Mouse (Mus musculus) frontal cortex, postnatal 25 days (tissue): Measurements from ENCODE around the gene Slc8a3.

Source experiments
- DNase-seq, 2 experiments: peaks; one replicate each; pipeline ENCODE4 v3.0.0; 2022; ENCODE audit warnings: low spot score in 2 of 2

The Slc8a3 gene

GRCm38 (mm10) chr12:81237158-81237557 is 95.8 kb downstream of the Slc8a3 start:
- no peak for DNase-seq

- no peak for DNase-seq
These were observed 97.3 kb downstream of the Slc8a3 start for GRCm38 (mm10) chr12:81235456-81236330.

GRCm38 (mm10) chr12:81233746-81234380 is 99.1 kb downstream of the Slc8a3 start:
- no peak for DNase-seq

- peak; percentile 35 for DNase-seq
These were observed 105.1 kb downstream of the Slc8a3 start for GRCm38 (mm10) chr12:81227767-81228460.

- DNase-seq: no peak
These were observed 106.4 kb downstream of the Slc8a3 start for GRCm38 (mm10) chr12:81226590-81226989.

GRCm38 (mm10) chr12:81225966-81226577 is 106.9 kb downstream of the Slc8a3 start:
- DNase-seq: no peak

GRCm38 (mm10) chr12:81224843-81225242 is 108.1 kb downstream of the Slc8a3 start:
- DNase-seq: no peak

GRCm38 (mm10) chr12:81223276-81223675 is 109.7 kb downstream of the Slc8a3 start:
- no peak for DNase-seq

GRCm38 (mm10) chr12:81219339-81219738 is 113.6 kb downstream of the Slc8a3 start:
- no peak for DNase-seq

- DNase-seq: no peak
These were observed 124.4 kb downstream of the Slc8a3 start for GRCm38 (mm10) chr12:81208559-81208958.

GRCm38 (mm10) chr12:81205619-81206560 is 127.1 kb downstream of the Slc8a3 start:
- no peak for DNase-seq

GRCm38 (mm10) chr12:81203226-81203625 is 129.8 kb downstream of the Slc8a3 start:
- no peak for DNase-seq

- DNase-seq: peak; percentile 63 to 71
These were observed 133.6 kb downstream of the Slc8a3 start for GRCm38 (mm10) chr12:81199280-81199955.

GRCm38 (mm10) chr12:81197468-81198075 is 135.4 kb downstream of the Slc8a3 start:
- DNase-seq: no peak

GRCm38 (mm10) chr12:81193968-81194367 is 139.0 kb downstream of the Slc8a3 start:
- DNase-seq: no peak

GRCm38 (mm10) chr12:81189636-81190035 is 143.3 kb downstream of the Slc8a3 start:
- DNase-seq: no peak

GRCm38 (mm10) chr12:81188996-81189395 is 144.0 kb downstream of the Slc8a3 start:
- no peak for DNase-seq

- DNase-seq: no peak
These were observed 144.6 kb downstream of the Slc8a3 start for GRCm38 (mm10) chr12:81188423-81188822.

- DNase-seq: no peak
These were observed 146.3 kb downstream of the Slc8a3 start for GRCm38 (mm10) chr12:81186668-81187067.

GRCm38 (mm10) chr12:81186081-81186480 is 146.9 kb downstream of the Slc8a3 start:
- DNase-seq: no peak
